Mouse (Mus musculus) myocyte (in vitro differentiated cells): ENCODE data around the gene Gm29776. TPM values are rescaled to one million over a fixed set of nuclear protein-coding genes. Genes with fewer than 3 reads are reported as not detected.

ENCODE experiments used
- H3K27me3 ChIP-seq: one replicate; pipeline ENCODE4 v1.6.1; 2011; ENCODE audit not compliant: control insufficient read depth, insufficient read depth, insufficient read length
- H3K36me3 ChIP-seq: one replicate; pipeline ENCODE4 v1.6.1; 2011; ENCODE audit not compliant: control insufficient read depth, insufficient read depth
- H3K4me2 ChIP-seq: one replicate; pipeline ENCODE4 v1.6.1; 2011; ENCODE audit warnings: low read depth, control low read depth
- H3K4me3 ChIP-seq: one replicate; pipeline ENCODE4 v1.5.1; 2011; ENCODE audit warnings: mild to moderate bottlenecking, control low read depth, moderate library complexity
- H3K79me2 ChIP-seq: one replicate; pipeline ENCODE4 v1.6.1; 2011; ENCODE audit not compliant: control insufficient read depth, insufficient read depth
- H3ac ChIP-seq: one replicate; pipeline ENCODE4 v1.6.1; 2011; ENCODE audit not compliant: control insufficient read depth, insufficient read length
- CEBPB ChIP-seq: IDR thresholded peaks from 2 replicates; pipeline ENCODE4 v1.6.1; 2011; ENCODE audit warnings: mild to moderate bottlenecking, moderate library complexity; ENCODE audit not compliant: poor library complexity, insufficient read depth, severe bottlenecking
- E2F4 ChIP-seq: IDR thresholded peaks from one replicate; pipeline ENCODE4 v1.6.1; 2011; ENCODE audit warnings: mild to moderate bottlenecking, control low read depth, moderate library complexity; ENCODE audit not compliant: insufficient read depth
- MAX ChIP-seq: IDR thresholded peaks from one replicate; pipeline ENCODE4 v1.6.1; 2011; ENCODE audit warnings: low read depth, mild to moderate bottlenecking, control low read depth
- MYOD1 ChIP-seq, 3 experiments: IDR thresholded peaks; one replicate each; pipeline ENCODE4 v1.6.1; 2011; ENCODE audit warnings: control low read depth in 2 of 3, low read depth in 2 of 3, mild to moderate bottlenecking in 2 of 3, moderate library complexity in 1 of 3; ENCODE audit not compliant: insufficient read length in 2 of 3, control insufficient read depth in 1 of 3
- MYOG ChIP-seq, 3 experiments: IDR thresholded peaks; one replicate each; pipeline ENCODE4 v1.6.1; 2011; ENCODE audit warnings: control low read depth in 2 of 3, low read depth in 2 of 3, mild to moderate bottlenecking in 2 of 3; ENCODE audit not compliant: insufficient read length in 2 of 3, control insufficient read depth in 1 of 3, insufficient read depth in 1 of 3
- POLR2A ChIP-seq: IDR thresholded peaks from one replicate; pipeline ENCODE4 v1.6.1; 2011; ENCODE audit warnings: low read depth, mild to moderate bottlenecking, control low read depth, moderate library complexity; ENCODE audit not compliant: insufficient read length
- POLR2AphosphoS2 ChIP-seq: IDR thresholded peaks from one replicate; pipeline ENCODE4 v1.6.1; 2011; ENCODE audit warnings: low read depth, control low read depth; ENCODE audit not compliant: insufficient read length
- REST ChIP-seq: IDR thresholded peaks from one replicate; pipeline ENCODE4 v1.6.1; 2011; ENCODE audit warnings: mild to moderate bottlenecking, control low read depth, moderate library complexity; ENCODE audit not compliant: insufficient read depth, insufficient read length
- SRF ChIP-seq: IDR thresholded peaks from one replicate; pipeline ENCODE4 v1.6.1; 2011; ENCODE audit warnings: low read depth; ENCODE audit not compliant: control insufficient read depth, insufficient read length
- TCF12 ChIP-seq: IDR thresholded peaks from one replicate; pipeline ENCODE4 v1.6.1; 2011; ENCODE audit warnings: mild to moderate bottlenecking, control low read depth; ENCODE audit not compliant: poor library complexity, insufficient read depth, severe bottlenecking
- TCF3 ChIP-seq: IDR thresholded peaks from one replicate; pipeline ENCODE4 v1.6.1; 2011; ENCODE audit warnings: low read depth, control low read depth; ENCODE audit not compliant: insufficient read length
- USF1 ChIP-seq: IDR thresholded peaks from one replicate; pipeline ENCODE4 v1.6.1; 2011; ENCODE audit warnings: low read depth, mild to moderate bottlenecking, control low read depth, moderate library complexity
- polyA plus RNA-seq: library from polyadenylated mRNA; unstranded; fragments of >200 nt; fragmentation: generic; extraction: Trizol; gene quantifications from one replicate; pipeline ENCODE4 v1.2.1, GENCODE M21; 2012; ENCODE audit warnings: missing spikeins

The Gm29776 gene
- polyA plus RNA-seq, 1 experiment, result 0.04 TPM

DNA sequence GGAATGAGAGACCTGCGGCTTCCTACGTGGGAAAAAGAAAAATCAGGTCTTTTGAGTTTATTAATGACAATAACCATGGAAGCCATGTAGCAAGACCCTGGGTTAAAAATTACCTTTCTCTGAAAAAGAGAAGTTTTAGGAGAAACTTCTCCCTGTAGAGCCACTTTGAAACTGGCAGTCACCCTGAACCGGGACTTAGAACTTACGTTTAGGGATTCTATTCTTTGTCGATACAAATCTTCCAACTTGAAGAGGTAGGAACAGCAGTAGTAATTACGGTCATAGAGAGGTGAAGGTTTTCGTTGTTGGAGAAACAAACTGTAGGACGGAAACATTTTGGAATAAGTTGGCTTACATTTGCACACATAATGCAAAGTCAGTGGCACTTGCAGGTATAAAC, 11.4 kb downstream of the Gm29776 start:
- peaks cover 67% of the 10 kb centered on the region for H3K79me2 ChIP-seq
- peak overlapping the region; percentile 69 for H3K4me2 ChIP-seq
- H3K27me3 ChIP-seq, result no peaks in the 10 kb centered on the region
- peak overlapping the region; percentile 95 for H3K4me3 ChIP-seq
- peaks cover 14% of the 10 kb centered on the region for H3K36me3 ChIP-seq
- peak overlapping the region; percentile 99 for H3ac ChIP-seq
- TF ChIP-seq MYOD1 (IDR thresholded peaks at IDR 0.05; ENCODE audit: control insufficient read depth in 1 of 3, insufficient read length in 2 of 3, low read depth in 2 of 3), result no peak
- no peak for TF ChIP-seq TCF12

DNA sequence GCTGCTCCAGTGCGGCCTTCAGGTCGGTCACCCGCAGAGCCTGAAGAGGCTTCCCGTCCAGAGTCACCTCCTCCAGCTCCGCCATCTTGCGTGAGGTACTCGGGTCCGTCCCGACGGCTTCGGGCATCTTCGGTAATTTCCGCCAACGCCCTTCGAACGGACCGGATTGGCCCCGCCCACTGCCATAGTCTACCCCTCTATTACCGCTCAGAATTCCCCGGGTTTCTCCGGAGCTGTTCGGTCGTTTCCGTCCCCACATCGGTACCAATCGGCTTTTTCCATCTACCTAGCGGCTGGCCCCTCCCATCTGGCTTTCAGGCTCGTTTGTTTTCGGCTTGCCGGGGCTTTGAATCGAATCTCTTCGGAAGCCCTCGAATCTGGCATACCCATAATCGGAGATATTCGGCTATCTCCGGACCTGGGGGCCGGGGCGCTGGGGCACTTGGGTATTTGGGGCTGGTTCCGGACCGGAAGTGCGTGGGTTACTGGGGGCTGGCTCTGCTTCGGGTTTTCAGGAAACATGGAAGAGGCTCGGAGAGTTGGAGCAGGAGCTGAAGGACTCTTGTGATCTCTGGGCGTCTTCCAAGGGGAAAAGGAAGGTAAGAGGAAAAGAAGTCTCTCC, 12.0 kb downstream of the Gm29776 start, which contains the start of gene Acin1:
Gene Acin1, minus strand, starts transcription at position 410 of the 622 bp plus-strand sequence.
- Histone ChIP-seq H3K27me3 (no peaks in the 10 kb centered on the region), H3K4me3 (peak within 1 kb of the TSS; percentile 95), H3K79me2 (peaks cover 73% of the 10 kb centered on the region), H3K4me2 (peak within 1 kb of the TSS; percentile 76), H3K36me3 (peaks cover 14% of the 10 kb centered on the region), H3ac (peak within 1 kb of the TSS; percentile 99)
- TF ChIP-seq TCF12 (no peak), MAX (no peak), USF1 (no peak), POLR2A (peak; percentile 77), POLR2AphosphoS2 (peak; percentile 85), CEBPB (no peak), MYOG (IDR thresholded peaks at IDR 0.05; ENCODE audit: control insufficient read depth in 1 of 3, insufficient read depth in 1 of 3, insufficient read length in 2 of 3, low read depth in 2 of 3) (no peak)

DNA sequence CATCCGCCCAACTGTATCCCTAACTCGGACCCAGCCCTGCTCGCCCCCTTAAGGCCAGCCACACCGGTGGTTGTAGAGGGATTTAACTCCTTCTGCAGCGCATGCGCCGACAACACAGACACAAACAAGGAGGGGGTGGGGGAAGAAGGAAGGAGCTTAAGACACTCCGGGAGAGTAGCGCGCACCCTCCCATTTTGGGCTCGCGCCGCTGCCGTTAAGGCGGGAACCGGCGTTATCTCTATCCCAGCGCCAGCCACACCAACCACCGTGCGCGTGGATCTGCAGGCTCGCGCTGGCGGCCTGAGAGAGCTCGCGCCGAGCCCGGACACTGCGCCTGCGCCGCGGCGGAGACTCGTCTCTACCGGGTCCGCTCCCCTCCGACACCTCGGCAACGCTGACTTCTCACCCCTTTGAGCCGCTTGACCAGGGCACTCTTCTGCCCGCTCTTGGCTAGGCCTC, 12.5 kb downstream of the Gm29776 start, which contains the start of gene 1700123O20Rik:
Gene 1700123O20Rik, plus strand, starts transcription at position 154 of the 459 bp plus-strand sequence.
- Histone ChIP-seq H3K27me3 (no peaks in the 10 kb centered on the region), H3K36me3 (peaks cover 14% of the 10 kb centered on the region), H3K79me2 (peaks cover 75% of the 10 kb centered on the region), H3ac (peak within 1 kb of the TSS; percentile 99), H3K4me2 (peak within 1 kb of the TSS; percentile 76), H3K4me3 (peak within 1 kb of the TSS; percentile 95)
- peak in 1 of 3 experiments; percentile 23 for TF ChIP-seq MYOG (IDR thresholded peaks at IDR 0.05; ENCODE audit: control insufficient read depth in 1 of 3, insufficient read depth in 1 of 3, insufficient read length in 2 of 3, low read depth in 2 of 3)
- no peak for TF ChIP-seq REST

DNA sequence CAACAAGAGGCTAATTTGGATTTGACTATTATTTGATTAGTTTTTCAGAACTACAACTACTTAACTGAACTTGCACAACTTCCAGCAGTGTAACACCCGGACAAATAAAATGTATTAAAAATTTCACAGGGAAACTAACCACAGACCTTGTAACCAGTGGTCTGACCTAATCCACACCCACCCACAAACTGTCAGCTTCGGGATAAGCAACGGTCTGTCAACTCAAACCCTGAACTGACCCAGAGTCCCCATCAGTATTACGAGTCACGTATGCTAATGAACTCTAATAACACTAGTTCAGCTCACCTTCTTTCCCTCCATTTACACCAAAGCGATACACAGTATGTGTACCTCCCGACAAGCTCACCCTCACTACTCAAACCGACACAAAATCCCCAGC, 13.2 kb downstream of the Gm29776 start:
- Histone ChIP-seq H3K4me2 (peak overlapping the region; percentile 76), H3K27me3 (no peaks in the 10 kb centered on the region), H3K36me3 (peaks cover 14% of the 10 kb centered on the region), H3K4me3 (peak overlapping the region; percentile 95), H3ac (peak overlapping the region; percentile 99), H3K79me2 (peaks cover 80% of the 10 kb centered on the region)
- no peak for TF ChIP-seq USF1
- no peak for TF ChIP-seq TCF12
- no peak for TF ChIP-seq POLR2AphosphoS2
- no peak for TF ChIP-seq MAX
- no peak for TF ChIP-seq MYOG (IDR thresholded peaks at IDR 0.05; ENCODE audit: control insufficient read depth in 1 of 3, insufficient read depth in 1 of 3, insufficient read length in 2 of 3, low read depth in 2 of 3)
- no peak for TF ChIP-seq REST
- TF ChIP-seq SRF, result no peak
- TF ChIP-seq MYOD1 (IDR thresholded peaks at IDR 0.05; ENCODE audit: control insufficient read depth in 1 of 3, insufficient read length in 2 of 3, low read depth in 2 of 3), result no peak
- no peak for TF ChIP-seq TCF3
- TF ChIP-seq CEBPB, result no peak
- TF ChIP-seq E2F4, result no peak
- TF ChIP-seq POLR2A, result no peak

DNA sequence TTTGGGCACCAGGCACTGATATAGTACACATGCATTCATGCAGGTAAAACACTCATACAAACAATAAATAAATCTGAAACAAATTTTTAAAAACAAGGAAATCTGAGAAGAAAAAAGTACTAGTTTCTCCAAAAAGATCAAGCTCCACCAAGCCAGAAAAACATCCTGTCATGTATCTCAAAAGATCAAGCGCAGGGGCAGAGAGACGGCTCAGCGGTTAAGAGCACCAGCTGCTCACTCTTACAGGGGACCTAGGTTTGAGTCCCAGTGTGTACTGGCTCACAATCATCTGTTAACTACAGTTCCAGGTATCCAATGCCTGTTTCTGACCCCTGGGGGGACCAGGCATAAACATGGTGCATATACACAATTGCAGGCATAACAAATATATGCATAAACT, 16.2 kb downstream of the Gm29776 start:
- TF ChIP-seq REST, result no peak
- no peak for TF ChIP-seq E2F4
- no peak for TF ChIP-seq POLR2AphosphoS2
- TF ChIP-seq MAX, result no peak
- no peak for TF ChIP-seq POLR2A
- no peak for TF ChIP-seq CEBPB
- TF ChIP-seq TCF12, result no peak
- no peak overlapping the region for H3ac ChIP-seq
- peaks cover 25% of the 10 kb centered on the region for H3K36me3 ChIP-seq
- H3K79me2 ChIP-seq, result peaks cover 55% of the 10 kb centered on the region
- H3K4me3 ChIP-seq, result no peak overlapping the region
- H3K27me3 ChIP-seq, result no peaks in the 10 kb centered on the region
- no peak overlapping the region for H3K4me2 ChIP-seq
